Mouse (Mus musculus) MEL (cell line): ENCODE data around the gene Nrl. TPM values are rescaled to one million over a fixed set of nuclear protein-coding genes. Genes with fewer than 3 reads are reported as not detected.
A peak's percentile ranks its signal among the peaks of the same experiment; 100 is the strongest.

Experiments
- DNase-seq: peaks from one replicate; pipeline ENCODE4 v3.0.0; 2011; ENCODE audit warnings: low read depth, low spot score
- H3K27ac ChIP-seq: 2 replicates; pipeline ENCODE4 v1.5.1; 2012; ENCODE audit warnings: low read depth, mild to moderate bottlenecking, control low read depth, low read length, moderate library complexity; ENCODE audit not compliant: control insufficient read depth
- H3K27me3 ChIP-seq, 2 experiments: fragments of 150-350 bp in 1 of 2; sonication (generic) in 1 of 2; 2 replicates each; pipeline ENCODE4 v1.6.1; 2012; ENCODE audit warnings: low read length in 2 of 2, mild to moderate bottlenecking in 2 of 2, improper control_type of control experiment in 1 of 2, moderate library complexity in 1 of 2; ENCODE audit not compliant: insufficient read depth in 2 of 2, control insufficient read depth in 1 of 2
- H3K36me3 ChIP-seq, 2 experiments: 2 replicates each; pipeline ENCODE4 v1.6.1; 2012 to 2014; ENCODE audit warnings: low read length in 2 of 2, improper control_type of control experiment in 1 of 2, inconsistent platforms in 1 of 2, mild to moderate bottlenecking in 1 of 2; ENCODE audit not compliant: insufficient read depth in 2 of 2, control insufficient read depth in 1 of 2
- H3K4me1 ChIP-seq, 2 experiments: fragments of 150-350 bp in 1 of 2; sonication (generic) in 1 of 2; 2 replicates each; pipeline ENCODE4 v1.6.1; 2012; ENCODE audit warnings: low read length in 2 of 2, improper control_type of control experiment in 1 of 2, mild to moderate bottlenecking in 1 of 2; ENCODE audit not compliant: insufficient read depth in 2 of 2, control insufficient read depth in 1 of 2
- H3K4me3 ChIP-seq, 2 experiments: fragments of 150-350 bp in 1 of 2; sonication (generic) in 1 of 2; 2 replicates each; pipeline ENCODE4 v1.5.1; 2012; ENCODE audit warnings: low read depth in 2 of 2, low read length in 2 of 2, mild to moderate bottlenecking in 2 of 2, moderate library complexity in 2 of 2, control low read depth in 1 of 2, improper control_type of control experiment in 1 of 2; ENCODE audit not compliant: control insufficient read depth in 1 of 2, insufficient read depth in 1 of 2
- H3K79me2 ChIP-seq: 2 replicates; pipeline ENCODE4 v1.6.1; 2012; ENCODE audit warnings: mild to moderate bottlenecking, low read length, moderate library complexity; ENCODE audit not compliant: control insufficient read depth, poor library complexity, insufficient read depth
- H3K9ac ChIP-seq: 2 replicates; pipeline ENCODE4 v1.6.1; 2012; ENCODE audit warnings: low read depth, mild to moderate bottlenecking, control low read depth, low read length, moderate library complexity; ENCODE audit not compliant: control insufficient read depth, poor library complexity, severe bottlenecking
- H3K9me3 ChIP-seq: fragments of 150-350 bp; sonication (generic); replicated peaks from 2 replicates; pipeline ENCODE4 v1.6.1; 2012; ENCODE audit warnings: mild to moderate bottlenecking, low read length, improper control_type of control experiment, moderate library complexity; ENCODE audit not compliant: insufficient read depth
- BHLHE40 ChIP-seq: IDR thresholded peaks from 2 replicates; pipeline ENCODE4 v1.6.1; 2012; ENCODE audit warnings: low read depth, mild to moderate bottlenecking, inconsistent platforms, low read length, improper control_type of control experiment, borderline replicate concordance
- CHD2 ChIP-seq: IDR thresholded peaks from 2 replicates; pipeline ENCODE4 v1.6.1; 2011; ENCODE audit warnings: low read length, improper control_type of control experiment
- E2F4 ChIP-seq: IDR thresholded peaks from 2 replicates; pipeline ENCODE4 v1.6.1; 2011; ENCODE audit warnings: low read depth, low read length, improper control_type of control experiment, borderline replicate concordance
- ELF1 ChIP-seq: IDR thresholded peaks from 2 replicates; pipeline ENCODE4 v1.6.1; 2014; ENCODE audit warnings: low read depth, mild to moderate bottlenecking, inconsistent platforms, low read length, improper control_type of control experiment, moderate library complexity
- GABPA ChIP-seq: IDR thresholded peaks from 2 replicates; pipeline ENCODE4 v1.6.1; 2012; ENCODE audit warnings: low read depth, mild to moderate bottlenecking, inconsistent platforms, low read length, improper control_type of control experiment, moderate library complexity
- GATA1 ChIP-seq: IDR thresholded peaks from 2 replicates; pipeline ENCODE4 v1.6.1; 2011; ENCODE audit warnings: low read depth, low read length, improper control_type of control experiment
- KAT2A ChIP-seq: conservative IDR thresholded peaks from 2 replicates; pipeline ENCODE4 v1.6.1; 2012; ENCODE audit warnings: low read depth, low read length, improper control_type of control experiment, inconsistent platforms
- MAZ ChIP-seq: IDR thresholded peaks from 2 replicates; pipeline ENCODE4 v1.6.1; 2012; ENCODE audit warnings: low read depth, mild to moderate bottlenecking, inconsistent platforms, low read length, improper control_type of control experiment
- MXI1 ChIP-seq: IDR thresholded peaks from 2 replicates; pipeline ENCODE4 v1.6.1; 2011; ENCODE audit warnings: mild to moderate bottlenecking, low read depth, low read length, improper control_type of control experiment
- NRF1 ChIP-seq: IDR thresholded peaks from 2 replicates; pipeline ENCODE4 v1.6.1; 2014; ENCODE audit warnings: low read depth, mild to moderate bottlenecking, inconsistent platforms, low read length, improper control_type of control experiment, moderate library complexity; ENCODE audit not compliant: poor library complexity, insufficient read depth, severe bottlenecking
- POLR2AphosphoS5 ChIP-seq: IDR thresholded peaks from 2 replicates; pipeline ENCODE4 v1.6.1; 2012; ENCODE audit warnings: low read depth, borderline replicate concordance, mild to moderate bottlenecking, inconsistent platforms, low read length, moderate library complexity, mixed read lengths
- RCOR1 ChIP-seq: IDR thresholded peaks from 2 replicates; pipeline ENCODE4 v1.6.1; 2012; ENCODE audit warnings: low read depth, mild to moderate bottlenecking, inconsistent platforms, low read length, improper control_type of control experiment
- TBP ChIP-seq: IDR thresholded peaks from 2 replicates; pipeline ENCODE4 v1.8.0; 2011; ENCODE audit warnings: low read depth, low read length, improper control_type of control experiment
- TCF12 ChIP-seq: IDR thresholded peaks from 2 replicates; pipeline ENCODE4 v1.6.1; 2014; ENCODE audit warnings: low read depth, mild to moderate bottlenecking, inconsistent platforms, low read length, improper control_type of control experiment, moderate library complexity
- UBTF ChIP-seq: IDR thresholded peaks from 2 replicates; pipeline ENCODE4 v1.6.1; 2012; ENCODE audit warnings: low read depth, mild to moderate bottlenecking, inconsistent platforms, low read length, improper control_type of control experiment, moderate library complexity, borderline replicate concordance; ENCODE audit not compliant: insufficient read depth
- USF1 ChIP-seq: IDR thresholded peaks from 2 replicates; pipeline ENCODE4 v1.6.1; 2014; ENCODE audit warnings: low read depth, mild to moderate bottlenecking, inconsistent platforms, low read length, improper control_type of control experiment, moderate library complexity
- ZNF384 ChIP-seq: IDR thresholded peaks from 2 replicates; pipeline ENCODE4 v1.6.1; 2012; ENCODE audit warnings: low read depth, mild to moderate bottlenecking, inconsistent platforms, low read length, improper control_type of control experiment
- polyA plus RNA-seq, 2 experiments: library from polyadenylated mRNA; stranded (reverse) in 1 of 2; unstranded in 1 of 2; fragments of >175 nt in 1 of 2; fragments of >200 nt in 1 of 2; gene quantifications; 2 replicates each; pipeline versions ENCODE4 v1.2.1 to v1.2.4; 2012; ENCODE audit warnings: low replicate concordance in 2 of 2, low read depth in 1 of 2; ENCODE audit not compliant: insufficient read length in 2 of 2, insufficient read depth in 1 of 2, missing spikeins in 1 of 2
- total RNA-seq: library from RNA; depleted of rRNA; stranded (reverse); fragments of 300-350 nt; gene quantifications from 2 replicates; pipeline ENCODE4 v1.2.3, GENCODE M21; 2012

Gene Nrl
- total and polyA plus RNA-seq, 3 experiments, result not detected

GRCm38 (mm10) chr14:55491291-55491833 lies 33.4 kb downstream of the Nrl start (continued):
- TF ChIP-seq UBTF (no peak), ZNF384 (no peak), CHD2 (no peak), GATA1 (peak; percentile 46; the same call in 1 of the 2 replicates), POLR2AphosphoS5 (no peak), BHLHE40 (no peak), MXI1 (peak; percentile 69), RCOR1 (0 out of 2 replicates have a peak, but pooled peaks have one; percentile 47), KAT2A (no peak), MAZ (peak; percentile 95), E2F4 (no peak), TCF12 (no peak), USF1 (no peak), GABPA (no peak), ELF1 (0 out of 2 replicates have a peak, but pooled peaks have one; percentile 35)
- TF ChIP-seq, all 39 proteins: peak for 10

GRCm38 (mm10) chr14:55490361-55491201 lies 34.2 kb downstream of the Nrl start, which contains the start of gene Carmil3:
Gene Carmil3 (plus strand): TSS chr14:55490651.
- peak; percentile 63 for TF ChIP-seq NRF1
- peak; percentile 89 for TF ChIP-seq ZNF384
- no peak for TF ChIP-seq TBP
- TF ChIP-seq, all 39 proteins: peak for 2
- Histone ChIP-seq H3K27ac (no peak within 1 kb of the TSS), H3K36me3 (peaks cover 0 to 5% of the 10 kb centered on the region in 2 experiments; a peak in 2 of 4 replicates), H3K9ac (peak within 1 kb of the TSS; percentile 67), H3K27me3 (no peaks in the 10 kb centered on the region), H3K4me1 (peaks cover 0 to 10% of the 10 kb centered on the region in 2 experiments; a peak in 2 of 4 replicates), H3K4me3 (peak within 1 kb of the TSS; percentile 61 to 67), H3K9me3 (no peaks in the 10 kb centered on the region), H3K79me2 (no peaks in the 10 kb centered on the region)
- DNase-seq, result peak; percentile 54
